Mouse (Mus musculus) myocyte (in vitro differentiated cells): ENCODE data around the gene Dda1.
A peak's percentile ranks its signal among the peaks of the same experiment; 100 is the strongest.

Source experiments
- E2F4 ChIP-seq: IDR thresholded peaks from one replicate; pipeline ENCODE4 v1.6.1; 2011; ENCODE audit warnings: mild to moderate bottlenecking, control low read depth, moderate library complexity; ENCODE audit not compliant: insufficient read depth
- MAX ChIP-seq: IDR thresholded peaks from one replicate; pipeline ENCODE4 v1.6.1; 2011; ENCODE audit warnings: low read depth, mild to moderate bottlenecking, control low read depth
- MYOD1 ChIP-seq, 3 experiments: IDR thresholded peaks; one replicate each; pipeline ENCODE4 v1.6.1; 2011; ENCODE audit warnings: control low read depth in 2 of 3, low read depth in 2 of 3, mild to moderate bottlenecking in 2 of 3, moderate library complexity in 1 of 3; ENCODE audit not compliant: insufficient read length in 2 of 3, control insufficient read depth in 1 of 3
- POLR2AphosphoS2 ChIP-seq: IDR thresholded peaks from one replicate; pipeline ENCODE4 v1.6.1; 2011; ENCODE audit warnings: low read depth, control low read depth; ENCODE audit not compliant: insufficient read length
- USF1 ChIP-seq: IDR thresholded peaks from one replicate; pipeline ENCODE4 v1.6.1; 2011; ENCODE audit warnings: low read depth, mild to moderate bottlenecking, control low read depth, moderate library complexity

DNA sequence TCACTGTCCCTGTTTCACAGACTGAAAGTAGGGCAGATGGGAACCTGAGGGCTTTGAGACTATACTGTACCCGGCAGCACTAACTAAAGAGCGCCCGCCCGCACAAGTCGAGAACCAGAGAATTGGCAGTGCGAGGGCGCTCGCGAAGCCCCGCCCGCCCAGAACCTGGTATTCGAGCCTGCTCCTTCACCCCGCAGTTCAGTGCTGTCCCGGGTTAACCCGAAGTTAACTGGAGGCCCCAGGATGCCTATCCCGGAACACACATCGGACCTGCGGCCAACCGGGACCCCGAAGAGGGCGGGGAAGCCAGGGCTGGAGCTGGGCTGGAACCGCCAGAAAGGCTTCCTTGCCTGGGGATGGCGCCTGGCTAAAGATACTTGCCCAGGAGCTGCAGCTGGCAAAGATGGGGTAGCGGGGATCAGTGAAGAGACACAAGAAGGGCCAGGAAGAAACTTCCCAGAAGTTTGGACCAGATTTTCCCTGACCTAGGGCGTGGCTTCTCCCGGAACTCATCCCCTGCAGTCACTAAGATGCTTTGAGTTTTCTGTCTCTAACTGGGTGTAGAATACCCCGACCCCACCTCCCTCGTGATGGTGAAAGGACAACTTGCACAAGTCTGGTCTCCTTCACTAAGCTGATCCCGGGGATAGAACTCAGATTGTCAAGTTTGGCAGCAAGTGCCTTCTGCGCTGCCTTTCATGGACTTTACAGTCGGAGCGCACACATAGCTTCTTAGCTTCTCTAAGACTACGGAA, 18.9 kb downstream of the Dda1 start, which contains the start of gene Gtpbp3:
- TF ChIP-seq USF1, result no peak
- no peak for TF ChIP-seq MYOD1 (IDR thresholded peaks at IDR 0.05; ENCODE audit: control insufficient read depth in 1 of 3, insufficient read length in 2 of 3, low read depth in 2 of 3)
- TF ChIP-seq MAX, result no peak
- no peak for TF ChIP-seq E2F4
- peak; percentile 35 for TF ChIP-seq POLR2AphosphoS2
